Mouse (Mus musculus) lung, postnatal 0 days (tissue): Measurements from ENCODE around the gene Asb16.

Experiments used
- CTCF ChIP-seq: IDR thresholded peaks from 2 replicates; pipeline ENCODE4 v1.5.1; 2016; ENCODE audit warnings: antibody characterized with exemption, mild to moderate bottlenecking
- EP300 ChIP-seq: IDR thresholded peaks from 2 replicates; pipeline ENCODE4 v1.6.1; 2016; ENCODE audit warnings: antibody characterized with exemption, mild to moderate bottlenecking, control low read depth

- TF ChIP-seq CTCF (no peak), EP300 (no peak)
Observed at GRCm38 (mm10) chr11:102311966-102312365, 43.4 kb downstream of the Asb16 start.
